Mouse (Mus musculus) intestine, embryonic 14.5 days (tissue): ENCODE measurements at regions not wholly inside any gene's neighbourhood (a gene's known extent, or its start where the extent isn't known, plus 50 kb on each side); places are given as distances from the start of the nearest gene placed in this dataset.

ENCODE experiments used
- ATAC-seq: fragments of 200-750 bp; cut with Nextera tagmentation; replicated peaks from 2 replicates; pipeline ENCODE4 v1.8.0; 2017; ENCODE audit warnings: low read depth, moderate number of reproducible peaks, moderate TSS enrichment, moderate library complexity; ENCODE audit not compliant: low FRiP score, low TSS enrichment
- DNase-seq: peaks from one replicate; pipeline ENCODE4 v3.0.0-alpha.2; 2018; ENCODE audit warnings: low spot score
- H3K27ac ChIP-seq: fragments of 300-500 bp; sonication (generic); 2 replicates; pipeline ENCODE4 v1.5.1; 2014; ENCODE audit warnings: low read depth, mild to moderate bottlenecking, control low read depth
- H3K27me3 ChIP-seq: fragments of 300-500 bp; sonication (generic); replicated peaks from 2 replicates; pipeline ENCODE4 v1.6.1; 2014; ENCODE audit warnings: low read length, control low read depth; ENCODE audit not compliant: control insufficient read depth, insufficient read depth
- H3K36me3 ChIP-seq: fragments of 300-500 bp; sonication (generic); 2 replicates; pipeline ENCODE4 v1.6.1; 2014; ENCODE audit warnings: low read length, control low read depth; ENCODE audit not compliant: control insufficient read depth, insufficient read depth
- H3K4me1 ChIP-seq: fragments of 300-500 bp; sonication (generic); replicated peaks from 2 replicates; pipeline ENCODE4 v1.6.1; 2014; ENCODE audit warnings: low read length, control low read depth, mixed read lengths; ENCODE audit not compliant: control insufficient read depth, insufficient read depth
- H3K4me2 ChIP-seq: fragments of 300-500 bp; sonication (generic); 2 replicates; pipeline ENCODE4 v1.6.1; 2014; ENCODE audit warnings: low read length
- H3K4me3 ChIP-seq: fragments of 300-500 bp; sonication (generic); 2 replicates; pipeline ENCODE4 v1.5.1; 2014; ENCODE audit warnings: low read depth, low read length, control low read depth, mixed read lengths
- H3K9ac ChIP-seq: fragments of 300-500 bp; sonication (generic); 2 replicates; pipeline ENCODE4 v1.6.1; 2014; ENCODE audit warnings: mild to moderate bottlenecking, low read length
- H3K9me3 ChIP-seq: fragments of 300-500 bp; sonication (generic); 2 replicates; pipeline ENCODE4 v1.6.1; 2016; ENCODE audit warnings: low read length, control low read depth; ENCODE audit not compliant: control insufficient read depth
- WGBS: fragments of 180-500 bp; shearing (Covaris S2); extraction: QIAGEN DNeasy Blood & Tissue Kit; methylation state at CpG from one replicate; pipeline ENCODE4 v1.1.7; 2014; 5-methylcytosine and 5-hydroxymethylcytosine counted together

GRCm38 (mm10) chr2:92737301-92737700 lies 137.8 kb downstream of the Chst1 start:
- no peak overlapping the region for H3K9ac ChIP-seq
- H3K4me1 ChIP-seq = peaks cover 6% of the 10 kb centered on the region; the same call in 1 of the 2 replicates
- ATAC-seq = no peak
- H3K27ac ChIP-seq = no peak overlapping the region
- DNase-seq = no peak
- H3K36me3 ChIP-seq = no peaks in the 10 kb centered on the region
- no peaks in the 10 kb centered on the region for H3K27me3 ChIP-seq
- H3K9me3 ChIP-seq = no peaks in the 10 kb centered on the region
- no peak overlapping the region for H3K4me3 ChIP-seq
- WGBS = 78% methylated on average over 1 of the region's 1 CpGs
- no peak overlapping the region for H3K4me2 ChIP-seq

GRCm38 (mm10) chr2:92739576-92739975 lies 140.1 kb downstream of the Chst1 start:
- Histone ChIP-seq H3K27me3 (no peaks in the 10 kb centered on the region), H3K27ac (no peak overlapping the region), H3K9ac (no peak overlapping the region), H3K4me3 (no peak overlapping the region), H3K4me1 (peaks cover 6% of the 10 kb centered on the region; the same call in 1 of the 2 replicates), H3K4me2 (no peak overlapping the region), H3K36me3 (no peaks in the 10 kb centered on the region), H3K9me3 (no peaks in the 10 kb centered on the region)
- whole genome bisulfite sequencing = 75% methylated on average over 4 of the region's 4 CpGs
- no peak for ATAC-seq
- no peak for DNase-seq

GRCm38 (mm10) chr2:92740776-92741295 lies 141.3 kb downstream of the Chst1 start:
- 92% methylated on average over 4 of the region's 4 CpGs for WGBS
- no peaks in the 10 kb centered on the region for H3K9me3 ChIP-seq
- H3K27me3 ChIP-seq = no peaks in the 10 kb centered on the region
- H3K4me1 ChIP-seq = peaks cover 6% of the 10 kb centered on the region; the same call in 1 of the 2 replicates
- no peak for DNase-seq
- ATAC-seq = no peak
- H3K9ac ChIP-seq = no peak overlapping the region
- H3K4me3 ChIP-seq = no peak overlapping the region
- no peaks in the 10 kb centered on the region for H3K36me3 ChIP-seq
- H3K27ac ChIP-seq = no peak overlapping the region
- H3K4me2 ChIP-seq = no peak overlapping the region

- Histone ChIP-seq H3K36me3 (no peaks in the 10 kb centered on the region), H3K27ac (no peak overlapping the region; the same call in 1 of the 2 replicates), H3K4me3 (no peak overlapping the region), H3K4me2 (no peak overlapping the region), H3K4me1 (peaks cover 6% of the 10 kb centered on the region; the same call in 1 of the 2 replicates), H3K9ac (no peak overlapping the region), H3K9me3 (no peaks in the 10 kb centered on the region), H3K27me3 (no peaks in the 10 kb centered on the region)
- WGBS = 32% methylated on average over 5 of the region's 5 CpGs
- no peak for ATAC-seq
- no peak for DNase-seq
These were observed 142.5 kb downstream of the Chst1 start for GRCm38 (mm10) chr2:92742025-92742424.

GRCm38 (mm10) chr2:92742671-92743070 lies 143.2 kb downstream of the Chst1 start:
- Histone ChIP-seq H3K4me3 (no peak overlapping the region), H3K27me3 (no peaks in the 10 kb centered on the region), H3K9me3 (no peaks in the 10 kb centered on the region), H3K27ac (no peak overlapping the region), H3K36me3 (no peaks in the 10 kb centered on the region), H3K4me2 (no peak overlapping the region), H3K4me1 (peaks cover 6% of the 10 kb centered on the region; the same call in 1 of the 2 replicates), H3K9ac (no peak overlapping the region)
- DNase-seq (no peak), ATAC-seq (no peak)

GRCm38 (mm10) chr2:92743152-92743551 lies 143.6 kb downstream of the Chst1 start:
- no peak overlapping the region for H3K4me3 ChIP-seq
- WGBS = 42% methylated on average over 5 of the region's 5 CpGs

GRCm38 (mm10) chr2:92743911-92744310 lies 144.4 kb downstream of the Chst1 start:
- Histone ChIP-seq H3K27ac (no peak overlapping the region), H3K9ac (no peak overlapping the region), H3K27me3 (no peaks in the 10 kb centered on the region), H3K4me1 (peaks cover 6% of the 10 kb centered on the region; the same call in 1 of the 2 replicates), H3K4me3 (no peak overlapping the region), H3K9me3 (no peaks in the 10 kb centered on the region), H3K4me2 (no peak overlapping the region), H3K36me3 (no peaks in the 10 kb centered on the region)
- DNase-seq (no peak), ATAC-seq (no peak)
- 72% methylated on average over 5 of the region's 5 CpGs for WGBS

More at GRCm38 (mm10) chr2:92743152-92743551, 143.6 kb downstream of the Chst1 start:
- no peak for ATAC-seq
- no peak for DNase-seq
- Histone ChIP-seq H3K36me3 (no peaks in the 10 kb centered on the region), H3K27ac (no peak overlapping the region), H3K9ac (no peak overlapping the region), H3K9me3 (no peaks in the 10 kb centered on the region), H3K4me2 (no peak overlapping the region), H3K27me3 (no peaks in the 10 kb centered on the region), H3K4me1 (peaks cover 6% of the 10 kb centered on the region; the same call in 1 of the 2 replicates)

GRCm38 (mm10) chr2:92747406-92747805 lies 147.9 kb downstream of the Chst1 start:
- no peak overlapping the region for H3K4me2 ChIP-seq
- H3K27me3 ChIP-seq = no peaks in the 10 kb centered on the region
- DNase-seq (no peak), ATAC-seq (no peak)
- WGBS = 76% methylated on average over 2 of the region's 2 CpGs
- no peak overlapping the region for H3K27ac ChIP-seq
- 0 out of 2 replicates have a peak, but pooled peaks cover 2% of the 10 kb centered on the region for H3K4me1 ChIP-seq
- H3K9me3 ChIP-seq = no peaks in the 10 kb centered on the region
- H3K4me3 ChIP-seq = no peak overlapping the region
- H3K9ac ChIP-seq = no peak overlapping the region
- H3K36me3 ChIP-seq = no peaks in the 10 kb centered on the region

- no peak for DNase-seq
- Histone ChIP-seq H3K9ac (no peak overlapping the region), H3K9me3 (no peaks in the 10 kb centered on the region), H3K27ac (no peak overlapping the region), H3K4me1 (0 out of 2 replicates have a peak, but pooled peaks cover 2% of the 10 kb centered on the region), H3K4me2 (no peak overlapping the region), H3K36me3 (no peaks in the 10 kb centered on the region), H3K27me3 (no peaks in the 10 kb centered on the region), H3K4me3 (no peak overlapping the region)
- 28% methylated on average over 4 of the region's 4 CpGs for WGBS
- ATAC-seq = no peak
These were observed 150.6 kb downstream of the Chst1 start for GRCm38 (mm10) chr2:92750116-92750515.
